In the genomic region with DNA sequence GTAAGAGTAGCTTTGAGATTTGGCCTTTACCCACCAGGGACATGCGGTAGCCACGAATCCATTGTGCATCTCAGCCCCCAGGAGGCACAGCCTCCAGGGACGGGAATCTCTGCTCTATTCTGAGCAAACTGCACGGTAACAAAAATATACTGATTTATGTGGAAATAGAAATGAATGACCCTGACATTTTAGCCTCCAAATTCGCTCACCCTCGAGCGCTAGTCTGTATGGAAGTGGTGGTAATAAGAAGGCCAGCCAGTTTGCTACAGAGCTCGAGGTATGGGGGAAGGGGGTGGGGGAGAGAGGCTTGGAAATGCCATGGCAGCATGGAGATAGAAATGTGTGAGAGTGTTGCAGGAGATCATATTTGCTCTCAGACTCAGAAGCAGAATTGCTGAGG, we compare ENCODE assay signal across 17 mouse cellular contexts. TPM values are rescaled to one million over a fixed set of nuclear protein-coding genes. Genes with fewer than 3 reads are reported as not detected.
DNase-seq lines count a peak whose midpoint lies in the region; ATAC-seq and TF ChIP-seq lines count a peak whose summit lies in the region.
"Had no signal": no experiment of that assay in that cellular context is flagged by ENCODE, and none has a peak within 500 bp of the region (broad histone marks: within the 10 kb centered on the region; RNA-seq: fewer than 3 reads in every experiment).

No protein-coding gene starts in this region.

- no peak overlapping the region; the same call in 1 of the 2 replicates for H3K9ac ChIP-seq in forebrain, embryonic 14.5 days (ENCODE audit: low read length)
- no peak overlapping the region; the same call in 1 of the 2 replicates for H3K9ac ChIP-seq in hindbrain, embryonic 14.5 days
- no peak overlapping the region for H3K9ac ChIP-seq in neural tube, embryonic 13.5 days
- H3K9ac ChIP-seq in intestine, postnatal 0 days (ENCODE audit: low read depth, low read length) = no peak overlapping the region
- no peak overlapping the region for H3K9ac ChIP-seq in heart, adult 2 months (ENCODE audit: low read depth, low read length)
- H3K9ac ChIP-seq: embryonic facial prominence, embryonic 13.5 days; heart, embryonic 13.5 days; kidney, embryonic 15.5 days; liver, embryonic 15.5 days; stomach, embryonic 15.5 days had no signal

- no peaks in the 10 kb centered on the region for H3K9me3 ChIP-seq in forebrain, embryonic 14.5 days (replicated peaks; ENCODE audit: control insufficient read depth, low read length)
- H3K9me3 ChIP-seq in hindbrain, embryonic 14.5 days (ENCODE audit: control insufficient read depth, low read length) = no peaks in the 10 kb centered on the region
- H3K9me3 ChIP-seq in neural tube, embryonic 13.5 days = no peaks in the 10 kb centered on the region
- H3K9me3 ChIP-seq in intestine, postnatal 0 days (ENCODE audit: control insufficient read depth) = no peaks in the 10 kb centered on the region
- H3K9me3 ChIP-seq: embryonic facial prominence, embryonic 13.5 days; heart, embryonic 13.5 days; kidney, embryonic 15.5 days; limb, embryonic 10.5 days; liver, embryonic 15.5 days; stomach, embryonic 15.5 days had no signal

- H3K4me2 ChIP-seq in forebrain, embryonic 14.5 days (ENCODE audit: low read length) = peak overlapping the region; percentile 26
- H3K4me2 ChIP-seq in hindbrain, embryonic 14.5 days (replicated peaks) = peak overlapping the region; percentile 18; the same call in 1 of the 2 replicates
- H3K4me2 ChIP-seq in neural tube, embryonic 13.5 days = no peak overlapping the region
- no peak overlapping the region for H3K4me2 ChIP-seq in intestine, postnatal 0 days (replicated peaks; ENCODE audit: low read depth)
- H3K4me2 ChIP-seq: embryonic facial prominence, embryonic 13.5 days; heart, embryonic 13.5 days; kidney, embryonic 15.5 days; liver, embryonic 15.5 days; stomach, embryonic 15.5 days had no signal

- no peak for TF ChIP-seq POLR2A in heart, adult 2 months (IDR thresholded peaks at IDR 0.05; ENCODE audit: insufficient read depth, low read depth, low read length)

- WGBS in forebrain, embryonic 14.5 days = 37% methylated on average over 8 of the region's 8 CpGs
- 36% methylated on average over 8 of the region's 8 CpGs for WGBS in hindbrain, embryonic 14.5 days
- 17% methylated on average over 8 of the region's 8 CpGs for WGBS in neural tube, embryonic 13.5 days
- WGBS in intestine, postnatal 0 days = 72% methylated on average over 8 of the region's 8 CpGs
- 68% methylated on average over 8 of the region's 8 CpGs for WGBS in heart, adult 2 months

- TF ChIP-seq EP300 in heart, adult 2 months (IDR thresholded peaks at IDR 0.05; ENCODE audit: insufficient read depth, low read depth, low read length) = no peak

- H3K27me3 ChIP-seq in forebrain, embryonic 14.5 days (replicated peaks; ENCODE audit: control insufficient read depth, insufficient read depth, low read length) = no peaks in the 10 kb centered on the region
- H3K27me3 ChIP-seq in hindbrain, embryonic 14.5 days (ENCODE audit: control insufficient read depth, insufficient read depth, low read length) = no peaks in the 10 kb centered on the region
- H3K27me3 ChIP-seq in neural tube, embryonic 13.5 days = no peaks in the 10 kb centered on the region
- no peaks in the 10 kb centered on the region for H3K27me3 ChIP-seq in intestine, postnatal 0 days (replicated peaks; ENCODE audit: control insufficient read depth, insufficient read depth, low read length)
- no peaks in the 10 kb centered on the region for H3K27me3 ChIP-seq in heart, adult 2 months (ENCODE audit: control insufficient read depth, insufficient read depth, low read length)
- H3K27me3 ChIP-seq: embryonic facial prominence, embryonic 13.5 days; heart, embryonic 13.5 days; kidney, embryonic 15.5 days; liver, embryonic 15.5 days; stomach, embryonic 15.5 days had no signal

- intact Hi-C loops in heart, adult 2 months (cut with DNase I) = loop anchor here (5.0 kb wide), 1 partner anchor 34 kb away; no protein-coding TSS in a partner anchor

- H3K27ac ChIP-seq in layer of hippocampus, adult 2 months = peak overlapping the region; percentile 92
- H3K27ac ChIP-seq in forebrain, embryonic 14.5 days (ENCODE audit: low read depth, low read length) = 0 out of 2 replicates have a peak overlapping the region, but pooled peaks have one; percentile 15
- peak overlapping the region; percentile 65 for H3K27ac ChIP-seq in hindbrain, embryonic 14.5 days
- peak overlapping the region; percentile 6 for H3K27ac ChIP-seq in neural tube, embryonic 13.5 days (replicated peaks)
- no peak overlapping the region for H3K27ac ChIP-seq in intestine, postnatal 0 days (ENCODE audit: low read depth, low read length)
- no peak overlapping the region for H3K27ac ChIP-seq in heart, adult 2 months
- H3K27ac ChIP-seq: embryonic facial prominence, embryonic 13.5 days; heart, embryonic 13.5 days; kidney, embryonic 15.5 days; limb, embryonic 10.5 days; liver, embryonic 15.5 days; stomach, embryonic 15.5 days had no signal

- H3K79me2 ChIP-seq in heart, adult 2 months (replicated peaks; ENCODE audit: control insufficient read depth, insufficient read depth, low read length) = no peaks in the 10 kb centered on the region

- no peak for TF ChIP-seq CTCF in layer of hippocampus, adult 2 months (conservative IDR thresholded peaks at IDR 0.05)
- TF ChIP-seq CTCF in intestine, postnatal 0 days (IDR thresholded peaks at IDR 0.05; ENCODE audit: low read depth) = no peak
- TF ChIP-seq CTCF in heart, adult 2 months (IDR thresholded peaks at IDR 0.05) = no peak

- no peak for DNase-seq in layer of hippocampus, adult 2 months (ENCODE audit: low spot score in 2 of 2)
- DNase-seq in layer of hippocampus, adult 9-11 months = no peak
- DNase-seq in forebrain, embryonic 14.5 days (ENCODE audit: low spot score) = peak; percentile 28
- DNase-seq in hindbrain, embryonic 14.5 days (ENCODE audit: low spot score) = no peak
- DNase-seq in urinary bladder, adult 2 months (ENCODE audit: low spot score) = no peak
- DNase-seq in heart, adult 2 months = no peak
- DNase-seq: gastrocnemius, postnatal 36 days; lung, postnatal 4 days; thymus, postnatal 4 days had no signal

- H3K4me1 ChIP-seq in forebrain, embryonic 14.5 days (ENCODE audit: control insufficient read depth, insufficient read depth, low read length) = peaks cover 32% of the 10 kb centered on the region
- H3K4me1 ChIP-seq in hindbrain, embryonic 14.5 days (replicated peaks; ENCODE audit: control insufficient read depth, insufficient read depth, low read length) = peaks cover 34% of the 10 kb centered on the region
- peaks cover 46% of the 10 kb centered on the region for H3K4me1 ChIP-seq in neural tube, embryonic 13.5 days (replicated peaks)
- no peaks in the 10 kb centered on the region for H3K4me1 ChIP-seq in intestine, postnatal 0 days (replicated peaks; ENCODE audit: control insufficient read depth, insufficient read depth, low read length)
- no peaks in the 10 kb centered on the region; the same call in 1 of the 2 replicates for H3K4me1 ChIP-seq in heart, adult 2 months (ENCODE audit: control insufficient read depth, insufficient read depth, low read length)
- H3K4me1 ChIP-seq: liver, embryonic 15.5 days; stomach, embryonic 15.5 days had no signal

- ATAC-seq in forebrain, embryonic 14.5 days = peak; percentile 27; the same call in 1 of the 2 replicates
- ATAC-seq in hindbrain, embryonic 14.5 days (ENCODE audit: low FRiP score) = 0 out of 2 replicates have a peak, but pooled peaks have one; percentile 29
- ATAC-seq in neural tube, embryonic 13.5 days (ENCODE audit: low read depth) = 0 out of 2 replicates have a peak, but pooled peaks have one; percentile 45
- ATAC-seq in intestine, postnatal 0 days = no peak

- peak overlapping the region; percentile 20; the same call in 1 of the 2 replicates for H3K4me3 ChIP-seq in layer of hippocampus, adult 2 months
- H3K4me3 ChIP-seq in forebrain, embryonic 14.5 days (ENCODE audit: low read depth, low read length) = no peak overlapping the region
- no peak overlapping the region for H3K4me3 ChIP-seq in hindbrain, embryonic 14.5 days (replicated peaks; ENCODE audit: low read length)
- no peak overlapping the region for H3K4me3 ChIP-seq in neural tube, embryonic 13.5 days
- H3K4me3 ChIP-seq in intestine, postnatal 0 days (ENCODE audit: low read depth, low read length) = no peak overlapping the region
- no peak overlapping the region for H3K4me3 ChIP-seq in heart, adult 2 months
- H3K4me3 ChIP-seq: embryonic facial prominence, embryonic 13.5 days; heart, embryonic 13.5 days; kidney, embryonic 15.5 days; limb, embryonic 10.5 days; liver, embryonic 15.5 days; stomach, embryonic 15.5 days had no signal

- no peaks in the 10 kb centered on the region for H3K36me3 ChIP-seq in forebrain, embryonic 14.5 days (ENCODE audit: control insufficient read depth, insufficient read depth, low read length)
- no peaks in the 10 kb centered on the region for H3K36me3 ChIP-seq in hindbrain, embryonic 14.5 days (replicated peaks; ENCODE audit: control insufficient read depth, insufficient read depth)
- H3K36me3 ChIP-seq in neural tube, embryonic 13.5 days = no peaks in the 10 kb centered on the region
- no peaks in the 10 kb centered on the region for H3K36me3 ChIP-seq in intestine, postnatal 0 days (ENCODE audit: control insufficient read depth, insufficient read depth)
- H3K36me3 ChIP-seq in heart, adult 2 months (ENCODE audit: control insufficient read depth, insufficient read depth, low read length) = no peaks in the 10 kb centered on the region
- H3K36me3 ChIP-seq: embryonic facial prominence, embryonic 13.5 days; heart, embryonic 13.5 days; kidney, embryonic 15.5 days; limb, embryonic 10.5 days; liver, embryonic 15.5 days; stomach, embryonic 15.5 days had no signal

RNA-seq across cellular contexts. Expression of a gene that starts 37.7 kb away (rescaled TPM):
- total RNA-seq in layer of hippocampus, adult 2 months (2021) = 10 to 100 TPM; 74.8 to 75.3 TPM
- 8.8 and 11.2 TPM in 2 replicates for polyA plus RNA-seq in forebrain, embryonic 14.5 days (2014; fragmentation: Nextera tagmentation; extraction: Ambion mirVana)
- polyA plus RNA-seq in hindbrain, embryonic 14.5 days (2014; fragmentation: Nextera tagmentation; extraction: Ambion mirVana) = 30.4 and 34.3 TPM in 2 replicates
- 29.7 and 33.4 TPM in 2 replicates for polyA plus RNA-seq in neural tube, embryonic 13.5 days (2015; fragmentation: Nextera tagmentation; extraction: Ambion mirVana)
- polyA plus RNA-seq in urinary bladder, adult 2 months (2012; rRNA removed) = 20.9 and 23.1 TPM in 2 replicates
- 17.9 and 20.7 TPM in 2 replicates for polyA plus RNA-seq in intestine, postnatal 0 days (2015; fragmentation: Nextera tagmentation; extraction: Ambion mirVana)
- 1 to 10 TPM; 6.4 to 7.8 TPM for total RNA-seq in heart, adult 2 months (2021)
- 4.5 and 7.3 TPM in 2 replicates for polyA plus RNA-seq in heart, adult 2 months (2012; rRNA removed)

Comparison
In these comparisons a context has a peak if more than half of its experiments do, and no peak if none do; other contexts are left out.
1. H3K27ac ChIP-seq: peak in layer of hippocampus, adult 2 months (single experiment), forebrain, embryonic 14.5 days (single experiment), hindbrain, embryonic 14.5 days (single experiment) and neural tube, embryonic 13.5 days (single experiment); none in intestine, postnatal 0 days (single experiment) and heart, adult 2 months (single experiment).
2. H3K4me2 ChIP-seq: peak in forebrain, embryonic 14.5 days (single experiment) and hindbrain, embryonic 14.5 days (single experiment); none in neural tube, embryonic 13.5 days (single experiment) and intestine, postnatal 0 days (single experiment).